Mouse (Mus musculus) ES-E14 (cell line): ENCODE measurements around the gene Spata18. TPM values are rescaled to one million over a fixed set of nuclear protein-coding genes. Genes with fewer than 3 reads are reported as not detected.
A peak's percentile ranks its signal among the peaks of the same experiment; 100 is the strongest.

Source experiments
- DNase-seq: peaks from one replicate; pipeline ENCODE4 v3.0.0-alpha.2; 2013; ENCODE audit warnings: low read depth, low spot score
- H3K27ac ChIP-seq: 2 replicates; pipeline ENCODE4 v1.5.1; 2012; ENCODE audit warnings: low read depth, mild to moderate bottlenecking, low read length, moderate library complexity, mixed read lengths; ENCODE audit not compliant: poor library complexity, insufficient read depth, severe bottlenecking
- H3K36me3 ChIP-seq: 2 replicates; pipeline ENCODE4 v1.6.1; 2012; ENCODE audit warnings: mild to moderate bottlenecking, low read length, moderate library complexity, mixed read lengths; ENCODE audit not compliant: control insufficient read depth, poor library complexity, insufficient read depth, severe bottlenecking
- H3K4me1 ChIP-seq, 2 experiments: fragments of 150-350 bp in 1 of 2; sonication (generic) in 1 of 2; 2 replicates each; pipeline ENCODE4 v1.6.1; 2012; ENCODE audit warnings: low read length in 2 of 2, mild to moderate bottlenecking in 1 of 2, mixed read lengths in 1 of 2; ENCODE audit not compliant: control insufficient read depth in 2 of 2, insufficient read depth in 2 of 2, poor library complexity in 1 of 2
- H3K4me3 ChIP-seq, 2 experiments: fragments of 150-350 bp in 1 of 2; sonication (generic) in 1 of 2; 2 replicates each; pipeline ENCODE4 v1.5.1; 2012; ENCODE audit warnings: low read length in 2 of 2, low read depth in 1 of 2, mild to moderate bottlenecking in 1 of 2, mixed read lengths in 1 of 2; ENCODE audit not compliant: insufficient read depth in 1 of 2, poor library complexity in 1 of 2, severe bottlenecking in 1 of 2
- H3K9ac ChIP-seq: 2 replicates; pipeline ENCODE4 v1.6.1; 2012; ENCODE audit warnings: low read depth, mild to moderate bottlenecking, low read length, mixed read lengths; ENCODE audit not compliant: poor library complexity, insufficient read depth, severe bottlenecking
- H3K9me3 ChIP-seq: fragments of 150-350 bp; sonication (generic); 2 replicates; pipeline ENCODE4 v1.6.1; 2012; ENCODE audit warnings: low read depth, mild to moderate bottlenecking, low read length; ENCODE audit not compliant: control insufficient read depth, insufficient read depth
- CHD2 ChIP-seq: IDR thresholded peaks from 2 replicates; pipeline ENCODE4 v1.6.1; 2014; ENCODE audit warnings: mild to moderate bottlenecking, low read depth, low read length, inconsistent platforms
- HCFC1 ChIP-seq: IDR thresholded peaks from 2 replicates; pipeline ENCODE4 v1.6.1; 2012; ENCODE audit warnings: low read length, inconsistent platforms, borderline replicate concordance; ENCODE audit not compliant: insufficient read depth
- MAFK ChIP-seq: IDR thresholded peaks from 2 replicates; pipeline ENCODE4 v1.6.1; 2014; ENCODE audit warnings: mild to moderate bottlenecking, low read depth, low read length, inconsistent platforms; ENCODE audit not compliant: insufficient read depth
- ZC3H11A ChIP-seq: IDR thresholded peaks from 2 replicates; pipeline ENCODE4 v1.6.1; 2012; ENCODE audit warnings: low read depth, mild to moderate bottlenecking, inconsistent platforms, low read length, borderline replicate concordance
- ZNF384 ChIP-seq: IDR thresholded peaks from 2 replicates; pipeline ENCODE4 v1.6.1; 2012; ENCODE audit warnings: low read depth, low read length, inconsistent platforms
- in situ Hi-C, 2 experiments: fragments of 600-800 bp; cut with MboI; formaldehyde crosslinking; loops; one replicate each; pipeline ENCODE4 v1.15.1; 2025; ENCODE audit warnings: low sequenced_read_pairs in 2 of 2, inconsistent platforms in 1 of 2; ENCODE audit not compliant: unreplicated experiment in 2 of 2
- total RNA-seq: library from RNA; depleted of rRNA; stranded (reverse); fragments of 300-350 nt; gene quantifications from 2 replicates; pipeline ENCODE4 v1.2.3, GENCODE M21; 2012

The Spata18 gene
- total RNA-seq, 1 experiment: not detected

- no peak for DNase-seq
- no peak overlapping the region for H3K27ac ChIP-seq
- in situ Hi-C loops: no loop called here
- no peaks in the 10 kb centered on the region for H3K4me1 ChIP-seq
- H3K36me3 ChIP-seq: no peaks in the 10 kb centered on the region
- no peak for TF ChIP-seq ZNF384
- no peak for TF ChIP-seq HCFC1
- no peak for TF ChIP-seq CHD2
- no peak for TF ChIP-seq MAFK
- TF ChIP-seq ZC3H11A: no peak
- no peak overlapping the region for H3K4me3 ChIP-seq
- H3K9ac ChIP-seq: no peak overlapping the region
- H3K9me3 ChIP-seq: no peaks in the 10 kb centered on the region
These were observed 16.7 kb downstream of the Spata18 start for GRCm38 (mm10) chr5:73667877-73668276.

- Histone ChIP-seq H3K27ac (no peak overlapping the region), H3K9me3 (no peaks in the 10 kb centered on the region), H3K4me3 (peak overlapping the region; percentile 34 to 44; a peak in 3 of 4 replicates), H3K9ac (no peak overlapping the region), H3K36me3 (no peaks in the 10 kb centered on the region), H3K4me1 (no peaks in the 10 kb centered on the region)
- in situ Hi-C loops: no loop called here
- DNase-seq: no peak
- no peak for TF ChIP-seq HCFC1
- TF ChIP-seq MAFK: no peak
- no peak for TF ChIP-seq ZNF384
- TF ChIP-seq ZC3H11A: no peak
- TF ChIP-seq CHD2: no peak
These were observed 18.2 kb downstream of the Spata18 start for GRCm38 (mm10) chr5:73669386-73669785.

GRCm38 (mm10) chr5:73675604-73676003 is 24.4 kb downstream of the Spata18 start:
- Histone ChIP-seq H3K9me3 (no peaks in the 10 kb centered on the region), H3K27ac (no peak overlapping the region), H3K4me3 (no peak overlapping the region), H3K36me3 (no peaks in the 10 kb centered on the region), H3K9ac (no peak overlapping the region), H3K4me1 (no peaks in the 10 kb centered on the region)
- DNase-seq: no peak
- TF ChIP-seq HCFC1: no peak
- no peak for TF ChIP-seq ZC3H11A
- no peak for TF ChIP-seq CHD2
- TF ChIP-seq ZNF384: no peak
- no peak for TF ChIP-seq MAFK
- in situ Hi-C loops: loop anchor here in 1 of 2 experiments (25.0 kb wide), 1 partner anchor 612 kb away; no protein-coding TSS in a partner anchor

- DNase-seq: no peak
- H3K4me3 ChIP-seq: no peak overlapping the region
- no peak for TF ChIP-seq MAFK
- TF ChIP-seq ZNF384: no peak
- TF ChIP-seq CHD2: no peak
- no peak for TF ChIP-seq ZC3H11A
- no peak for TF ChIP-seq HCFC1
These were observed 25.4 kb downstream of the Spata18 start for GRCm38 (mm10) chr5:73676626-73677025.

GRCm38 (mm10) chr5:73683221-73683620 is 32.0 kb downstream of the Spata18 start:
- H3K36me3 ChIP-seq: no peaks in the 10 kb centered on the region
- H3K27ac ChIP-seq: no peak overlapping the region
- no peak overlapping the region for H3K4me3 ChIP-seq
- H3K9ac ChIP-seq: no peak overlapping the region
- TF ChIP-seq CHD2 (no peak), HCFC1 (no peak), ZC3H11A (no peak), MAFK (no peak), ZNF384 (no peak)
- in situ Hi-C loops: loop anchor here in 1 of 2 experiments (10.0 to 25.0 kb wide), 2 partner anchors 172 to 604 kb away; no protein-coding TSS in a partner anchor
- no peak for DNase-seq
- 0 out of 4 replicates have a peak, but pooled peaks cover 0 to 2% of the 10 kb centered on the region in 2 experiments for H3K4me1 ChIP-seq
- H3K9me3 ChIP-seq: no peaks in the 10 kb centered on the region

More at GRCm38 (mm10) chr5:73676626-73677025, 25.4 kb downstream of the Spata18 start:
- Histone ChIP-seq H3K36me3 (no peaks in the 10 kb centered on the region), H3K4me1 (no peaks in the 10 kb centered on the region), H3K9me3 (no peaks in the 10 kb centered on the region), H3K27ac (no peak overlapping the region), H3K9ac (no peak overlapping the region)
- in situ Hi-C loops: loop anchor here in 1 of 2 experiments (25.0 kb wide), 1 partner anchor 611 kb away; no protein-coding TSS in a partner anchor
